Mouse (Mus musculus) liver, postnatal 0 days (tissue): ENCODE results near the gene Gys1. TPM values are rescaled to one million over a fixed set of nuclear protein-coding genes. Genes with fewer than 3 reads are reported as not detected.
"Not testable (repeated sequence)": the region's sequence is repeated elsewhere in the genome, so short reads cannot be mapped to it uniquely, and the experiment has no call there.

Experiments used
- ATAC-seq: fragments of 200-750 bp; cut with Nextera tagmentation; 2 replicates; pipeline ENCODE4 v1.8.0; 2017; ENCODE audit warnings: mild to moderate bottlenecking, moderate library complexity
- DNase-seq: peaks from one replicate; pipeline ENCODE4 v3.0.0-alpha.2; 2016
- H3K27ac ChIP-seq: fragments of 300-500 bp; sonication (generic); 2 replicates; pipeline ENCODE4 v1.5.1; 2014; ENCODE audit warnings: antibody characterized with exemption, moderate library complexity, mild to moderate bottlenecking, low read depth
- H3K27me3 ChIP-seq: fragments of 300-500 bp; sonication (generic); 2 replicates; pipeline ENCODE4 v1.6.1; 2014; ENCODE audit warnings: low read length, control low read depth, mixed read lengths; ENCODE audit not compliant: insufficient read depth
- H3K36me3 ChIP-seq: fragments of 300-500 bp; sonication (generic); replicated peaks from 2 replicates; pipeline ENCODE4 v1.6.1; 2014; ENCODE audit warnings: mild to moderate bottlenecking, control low read depth, low read length, moderate library complexity, mixed read lengths; ENCODE audit not compliant: insufficient read depth
- H3K4me1 ChIP-seq: fragments of 300-500 bp; sonication (generic); 2 replicates; pipeline ENCODE4 v1.6.1; 2014; ENCODE audit warnings: antibody characterized with exemption, mild to moderate bottlenecking, control low read depth; ENCODE audit not compliant: insufficient read depth
- H3K4me2 ChIP-seq: fragments of 300-500 bp; sonication (generic); 2 replicates; pipeline ENCODE4 v1.6.1; 2014; ENCODE audit warnings: low read depth, mild to moderate bottlenecking, low read length, moderate library complexity, mixed read lengths
- H3K4me3 ChIP-seq: fragments of 300-500 bp; sonication (generic); 2 replicates; pipeline ENCODE4 v1.5.1; 2014; ENCODE audit warnings: low read depth, low read length
- H3K9ac ChIP-seq: fragments of 300-500 bp; sonication (generic); replicated peaks from 2 replicates; pipeline ENCODE4 v1.6.1; 2014; ENCODE audit warnings: mild to moderate bottlenecking, moderate library complexity
- H3K9me3 ChIP-seq: fragments of 300-500 bp; sonication (generic); 2 replicates; pipeline ENCODE4 v1.6.1; 2016; ENCODE audit warnings: mild to moderate bottlenecking, control low read depth, low read length, mixed read lengths
- CTCF ChIP-seq: sonication (generic); IDR thresholded peaks from 2 replicates; pipeline ENCODE4 v1.5.1; 2016; ENCODE audit warnings: antibody characterized with exemption, low read depth
- EP300 ChIP-seq: IDR thresholded peaks from 2 replicates; pipeline ENCODE4 v1.6.1; 2016; ENCODE audit warnings: antibody characterized with exemption, low read depth, mild to moderate bottlenecking
- WGBS: fragments of 180-500 bp; shearing (Covaris S2); extraction: QIAGEN DNeasy Blood & Tissue Kit; methylation state at CpG from one replicate; pipeline ENCODE4 v1.1.7; 2014; ENCODE audit not compliant: insufficient replicate concordance; 5-methylcytosine and 5-hydroxymethylcytosine counted together
- polyA plus RNA-seq: library from polyadenylated mRNA; unstranded; fragments of >200 nt; fragmentation: Nextera tagmentation; extraction: Ambion mirVana; gene quantifications from 2 replicates; pipeline ENCODE4 v1.2.1, GENCODE M21; 2015

Gys1 gene
- polyA plus RNA-seq, 1 experiment from 2014 or later: 3.3 TPM

DNA sequence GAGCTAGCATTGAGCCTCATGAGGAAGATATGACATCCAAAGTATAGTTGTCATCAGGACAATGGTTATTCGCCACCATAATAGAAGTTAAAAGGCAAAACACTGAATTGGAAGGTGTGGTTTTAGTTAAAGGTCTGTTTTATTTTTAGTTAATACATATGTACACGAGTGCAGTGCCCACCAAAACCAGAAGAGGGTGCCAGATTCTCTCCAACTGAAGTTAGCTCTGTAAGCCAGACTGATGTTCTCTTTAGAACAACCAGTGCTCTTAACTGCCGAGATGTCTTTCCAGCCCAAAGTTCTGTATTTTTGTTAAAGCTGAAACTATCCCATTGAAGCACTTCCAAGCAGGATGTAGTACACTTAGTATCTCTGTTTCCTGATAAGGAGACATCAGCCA, 36.2 kb downstream of the Gys1 start:
- ATAC-seq (no peak), DNase-seq (peak; percentile 82)
- H3K36me3 ChIP-seq: peaks cover 5% of the 10 kb centered on the region
- no peak overlapping the region for H3K9ac ChIP-seq
- TF ChIP-seq EP300 (no peak), CTCF (peak; percentile 88)
- H3K27ac ChIP-seq: no peak overlapping the region
- no peak overlapping the region for H3K4me2 ChIP-seq
- 8% methylated on average over 3 of the region's 3 CpGs for WGBS
- no peaks in the 10 kb centered on the region for H3K27me3 ChIP-seq
- no peak overlapping the region for H3K4me3 ChIP-seq
- H3K4me1 ChIP-seq: peaks cover 11% of the 10 kb centered on the region
- no peaks in the 10 kb centered on the region for H3K9me3 ChIP-seq

DNA sequence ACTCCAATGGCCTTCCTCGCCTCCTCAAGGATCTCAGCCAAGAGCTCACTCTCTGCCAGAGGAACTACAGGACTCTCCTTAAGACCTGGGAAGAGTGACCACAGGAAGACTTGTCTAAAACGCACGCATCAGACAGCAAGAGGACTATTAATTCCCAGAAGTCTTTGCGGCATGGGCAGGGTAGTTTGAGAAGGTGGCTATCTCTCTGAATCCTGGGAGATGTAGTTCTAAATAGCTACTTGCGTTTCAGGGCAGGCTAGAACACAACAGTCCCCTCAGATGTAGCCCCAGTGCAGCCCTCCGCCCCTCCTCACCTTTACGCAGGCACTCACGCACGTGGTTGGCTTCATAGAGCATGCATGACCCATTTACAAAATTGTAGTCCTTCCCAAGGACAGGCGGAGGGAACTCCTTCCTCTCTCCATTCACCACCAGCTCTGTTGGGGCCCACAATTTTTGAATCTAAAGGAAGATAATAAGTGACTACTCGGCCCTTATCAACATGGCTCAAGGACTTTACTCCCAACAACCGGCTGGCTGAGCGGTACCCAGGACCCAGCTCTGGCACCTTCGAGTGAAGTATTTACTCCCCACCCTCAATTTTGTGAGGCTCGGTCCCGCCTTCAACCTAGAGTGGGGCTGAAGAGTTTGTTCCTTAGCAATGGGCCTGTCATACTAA, 40.8 kb downstream of the Gys1 start:
- DNase-seq (no peak), ATAC-seq (no peak)
- Histone ChIP-seq H3K36me3 (peaks cover 9% of the 10 kb centered on the region), H3K27me3 (no peaks in the 10 kb centered on the region), H3K4me2 (peak overlapping the region; percentile 26; the same call in 1 of the 2 replicates), H3K27ac (no peak overlapping the region), H3K9ac (no peak overlapping the region), H3K4me3 (no peak overlapping the region), H3K4me1 (peaks cover 2% of the 10 kb centered on the region; the same call in 1 of the 2 replicates), H3K9me3 (no peaks in the 10 kb centered on the region)
- TF ChIP-seq CTCF (no peak), EP300 (no peak)
- WGBS: 64% methylated on average over 16 of the region's 16 CpGs

DNA sequence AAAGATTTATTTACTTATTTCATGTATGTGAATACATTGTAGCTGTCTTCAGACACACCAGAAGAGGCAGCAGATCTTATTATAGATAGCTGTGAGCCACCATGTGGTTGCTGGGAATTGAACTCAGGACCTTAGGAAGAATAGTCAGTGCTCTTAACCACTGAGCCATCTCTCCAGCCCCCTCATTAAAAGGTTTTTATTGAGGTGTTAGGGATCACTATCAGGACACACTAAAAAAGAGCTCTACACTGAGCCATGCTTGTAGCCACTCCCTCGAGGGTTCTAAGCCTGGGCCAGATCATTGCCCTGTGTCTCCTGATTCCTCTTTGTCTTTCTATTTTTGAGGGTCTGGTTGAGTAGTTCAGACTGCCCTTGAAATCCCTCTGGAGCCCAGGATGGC, 41.8 kb downstream of the Gys1 start:
- DNase-seq (no peak), ATAC-seq (no peak)
- Histone ChIP-seq H3K4me1 (peaks cover 2% of the 10 kb centered on the region; the same call in 1 of the 2 replicates), H3K4me3 (no peak overlapping the region), H3K27ac (no peak overlapping the region), H3K36me3 (peaks cover 9% of the 10 kb centered on the region), H3K4me2 (no peak overlapping the region), H3K27me3 (no peaks in the 10 kb centered on the region), H3K9ac (no peak overlapping the region), H3K9me3 (no peaks in the 10 kb centered on the region)
- TF ChIP-seq EP300 (no peak), CTCF (no peak)
- WGBS: 40% methylated on average over 1 of the region's 1 CpGs

DNA sequence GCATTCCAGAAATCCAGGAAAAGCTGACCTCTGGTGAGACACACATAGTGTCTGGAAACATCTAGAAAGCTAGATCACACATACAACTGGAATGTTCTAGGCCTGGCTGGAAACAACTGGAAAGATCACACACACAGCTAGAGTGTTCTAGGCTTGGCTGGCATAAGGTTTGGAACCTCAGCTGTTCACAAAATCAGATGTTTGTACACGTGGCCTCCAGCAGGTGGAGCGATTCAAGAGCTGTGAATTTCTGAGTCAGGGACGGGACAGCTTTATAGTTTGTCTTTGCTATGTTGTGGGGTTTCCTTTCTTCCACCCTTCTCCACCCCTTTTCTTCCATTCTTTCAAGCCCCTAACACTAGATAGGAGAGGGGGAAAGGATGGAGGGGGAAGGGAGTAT, 42.4 kb downstream of the Gys1 start:
- Histone ChIP-seq H3K4me1 (peaks cover 4% of the 10 kb centered on the region; the same call in 1 of the 2 replicates), H3K9ac (no peak overlapping the region), H3K4me3 (no peak overlapping the region), H3K9me3 (no peaks in the 10 kb centered on the region), H3K4me2 (no peak overlapping the region), H3K27me3 (no peaks in the 10 kb centered on the region), H3K27ac (no peak overlapping the region), H3K36me3 (peaks cover 9% of the 10 kb centered on the region)
- WGBS: 20% methylated on average over 3 of the region's 3 CpGs
- peak; percentile 60; the same call in 1 of the 2 replicates for ATAC-seq
- TF ChIP-seq EP300 (no peak), CTCF (peak; percentile 89)
- peak; percentile 60 for DNase-seq

DNA sequence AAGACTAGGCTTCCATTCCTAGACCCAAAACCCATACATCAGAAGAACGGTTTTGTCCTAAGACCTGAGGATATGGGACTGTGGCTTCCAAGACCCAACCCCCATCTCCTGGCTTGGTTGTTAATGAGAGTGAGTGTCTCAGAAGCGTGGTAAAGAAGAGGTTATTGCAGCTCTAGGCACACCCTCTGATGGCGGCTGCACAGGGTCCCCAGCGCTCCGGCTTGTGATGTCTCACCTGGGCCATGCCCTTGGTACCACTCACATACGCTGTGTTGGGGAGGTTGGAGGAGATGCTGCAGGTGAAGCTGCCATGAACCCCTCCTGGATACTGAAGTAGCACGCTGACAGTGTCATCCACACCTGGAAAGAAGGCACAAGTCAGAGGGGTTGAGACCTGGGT, 44.1 kb downstream of the Gys1 start:
- WGBS: 92% methylated on average over 7 of the region's 7 CpGs
- Histone ChIP-seq H3K9me3 (no peaks in the 10 kb centered on the region), H3K27ac (no peak overlapping the region), H3K36me3 (peaks cover 9% of the 10 kb centered on the region), H3K4me1 (peaks cover 4% of the 10 kb centered on the region; the same call in 1 of the 2 replicates), H3K4me2 (no peak overlapping the region), H3K27me3 (no peaks in the 10 kb centered on the region), H3K4me3 (no peak overlapping the region), H3K9ac (no peak overlapping the region)
- no peak for ATAC-seq
- DNase-seq: no peak
- no peak for TF ChIP-seq EP300
- no peak for TF ChIP-seq CTCF

DNA sequence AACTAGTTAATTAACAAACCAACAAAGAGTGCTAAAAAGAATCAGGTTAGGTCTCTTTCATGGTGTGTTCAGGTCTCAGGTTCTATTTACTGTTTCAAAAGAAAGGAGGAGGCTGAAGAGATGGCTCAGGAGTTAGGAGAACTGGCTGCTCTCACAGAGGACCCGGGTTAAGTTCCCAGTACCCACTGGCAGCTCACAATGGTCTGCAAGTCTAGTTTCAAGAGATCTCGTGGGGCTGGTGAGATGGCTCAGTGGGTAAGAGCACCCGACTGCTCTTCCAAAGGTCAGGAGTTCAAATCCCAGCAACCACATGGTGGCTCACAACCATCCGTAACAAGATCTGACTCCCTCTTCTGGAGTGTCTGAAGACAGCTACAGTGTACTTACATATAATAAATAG, 45.7 kb downstream of the Gys1 start:
- 66% methylated on average over 3 of the region's 4 CpGs for WGBS
- not testable (repeated sequence) for H3K9me3 ChIP-seq, H3K4me1 ChIP-seq, H3K4me2 ChIP-seq, H3K27me3 ChIP-seq, H3K9ac ChIP-seq, DNase-seq, H3K27ac ChIP-seq, H3K36me3 ChIP-seq, ATAC-seq, H3K4me3 ChIP-seq
